Mouse (Mus musculus): ENCODE results near the gene Mpped2.

DNA sequence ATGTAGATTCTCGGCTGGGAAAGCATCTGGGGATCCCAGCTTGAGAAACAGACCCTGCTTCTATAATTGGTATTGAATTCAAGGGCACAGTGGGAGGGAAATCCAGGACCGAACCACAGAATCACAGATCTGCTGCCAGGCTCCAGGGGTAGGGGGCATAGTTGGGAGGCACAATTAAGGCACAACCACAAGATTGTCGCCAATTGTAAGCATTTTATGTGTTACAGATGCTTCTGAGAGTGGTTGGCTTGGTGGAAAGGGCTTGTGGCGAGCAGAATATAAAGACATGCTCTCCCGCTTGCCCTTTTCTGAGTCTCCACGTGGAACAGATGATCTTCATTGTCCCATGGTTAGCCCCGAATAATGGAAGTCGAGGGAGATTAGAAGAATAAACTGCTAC is 142.3 kb downstream of the Mpped2 start:
- TF ChIP-seq TCF3 (IDR thresholded peaks at IDR 0.05; ENCODE audit: insufficient read length, low read depth), result no peak
- TF ChIP-seq MAX (IDR thresholded peaks at IDR 0.05; ENCODE audit: low read depth), result no peak

All from myocyte (in vitro differentiated cells).